In genomic region chr9:65523611-65524364, GRCm38 (mm10) we compare ENCODE assay signal across 8 mouse cellular contexts. TPM values are rescaled to one million over a fixed set of nuclear protein-coding genes. Genes with fewer than 3 reads are reported as not detected.
DNase-seq lines count a peak whose midpoint lies in the region; ATAC-seq and TF ChIP-seq lines count a peak whose summit lies in the region.

No protein-coding gene starts in this region.

- H3K27me3 ChIP-seq in embryonic facial prominence, embryonic 12.5 days: no peaks in the 10 kb centered on the region
- 0 out of 2 replicates have a peak, but pooled peaks cover 2% of the 10 kb centered on the region for H3K27me3 ChIP-seq in heart, adult 2 months (ENCODE audit: control insufficient read depth, insufficient read depth, low read length)
- H3K27me3 ChIP-seq in kidney, adult 2 months (replicated peaks; ENCODE audit: control insufficient read depth, insufficient read depth, low read length): no peaks in the 10 kb centered on the region; the same call in 1 of the 2 replicates
- H3K27me3 ChIP-seq in limb, embryonic 11.5 days (ENCODE audit: control insufficient read depth, insufficient read depth, low read length): no peaks in the 10 kb centered on the region
- H3K27me3 ChIP-seq in midbrain, embryonic 14.5 days (ENCODE audit: control insufficient read depth, insufficient read depth, low read length): no peaks in the 10 kb centered on the region

- no peaks in the 10 kb centered on the region for H3K9me3 ChIP-seq in embryonic facial prominence, embryonic 12.5 days
- H3K9me3 ChIP-seq in limb, embryonic 11.5 days (ENCODE audit: control insufficient read depth, low read length): no peaks in the 10 kb centered on the region
- no peaks in the 10 kb centered on the region for H3K9me3 ChIP-seq in midbrain, embryonic 14.5 days (ENCODE audit: control insufficient read depth, low read length)

- H3K9ac ChIP-seq in embryonic facial prominence, embryonic 12.5 days: no peak overlapping the region
- no peak overlapping the region for H3K9ac ChIP-seq in heart, adult 2 months (ENCODE audit: low read depth, low read length)
- H3K9ac ChIP-seq in limb, embryonic 11.5 days (ENCODE audit: low read length): no peak overlapping the region
- no peak overlapping the region for H3K9ac ChIP-seq in midbrain, embryonic 14.5 days (replicated peaks; ENCODE audit: low read length)

- intact Hi-C loops in heart, adult 2 months (cut with DNase I): loop anchor here (1.0 to 2.0 kb wide), 2 partner anchors 58 to 141 kb away; no protein-coding TSS in a partner anchor

- peak; percentile 98 for TF ChIP-seq CTCF in heart, adult 2 months (IDR thresholded peaks at IDR 0.05)
- peak; percentile 98 for TF ChIP-seq CTCF in kidney, adult 2 months (conservative IDR thresholded peaks at IDR 0.05; ENCODE audit: insufficient read depth, insufficient read length, low read depth, low read length)

- peak; percentile 99 for TF ChIP-seq EP300 in heart, adult 2 months (IDR thresholded peaks at IDR 0.05; ENCODE audit: insufficient read depth, low read depth, low read length)

- H3K4me3 ChIP-seq in embryonic facial prominence, embryonic 12.5 days: no peak overlapping the region
- no peak overlapping the region for H3K4me3 ChIP-seq in heart, adult 2 months
- no peak overlapping the region for H3K4me3 ChIP-seq in kidney, adult 2 months (ENCODE audit: insufficient read depth, low read depth, low read length)
- no peak overlapping the region for H3K4me3 ChIP-seq in limb, embryonic 11.5 days (ENCODE audit: low read depth, low read length)
- no peak overlapping the region for H3K4me3 ChIP-seq in midbrain, embryonic 14.5 days (replicated peaks; ENCODE audit: low read depth, low read length)

- no peaks in the 10 kb centered on the region for H3K79me2 ChIP-seq in heart, adult 2 months (replicated peaks; ENCODE audit: control insufficient read depth, insufficient read depth, low read length)

- H3K4me1 ChIP-seq in embryonic facial prominence, embryonic 12.5 days: peaks cover 17% of the 10 kb centered on the region; the same call in 1 of the 2 replicates
- peaks cover 1% of the 10 kb centered on the region; the same call in 1 of the 2 replicates for H3K4me1 ChIP-seq in heart, adult 2 months (ENCODE audit: control insufficient read depth, insufficient read depth, low read length)
- H3K4me1 ChIP-seq in kidney, adult 2 months (ENCODE audit: control insufficient read depth, insufficient read depth, low read length): no peaks in the 10 kb centered on the region
- H3K4me1 ChIP-seq in limb, embryonic 11.5 days (ENCODE audit: control insufficient read depth, insufficient read depth, low read length): peaks cover 10% of the 10 kb centered on the region; the same call in 1 of the 2 replicates
- peaks cover 12% of the 10 kb centered on the region; the same call in 1 of the 2 replicates for H3K4me1 ChIP-seq in midbrain, embryonic 14.5 days (ENCODE audit: control insufficient read depth, insufficient read depth, low read length)

- WGBS in embryonic facial prominence, embryonic 12.5 days: 26% methylated on average over 14 of the region's 14 CpGs
- 19% methylated on average over 14 of the region's 14 CpGs for WGBS in heart, adult 2 months
- WGBS in kidney, adult 2 months: 24% methylated on average over 14 of the region's 14 CpGs
- 23% methylated on average over 14 of the region's 14 CpGs for WGBS in limb, embryonic 11.5 days
- WGBS in midbrain, embryonic 14.5 days: 21% methylated on average over 14 of the region's 14 CpGs

- DNase-seq in 3T3-L1 (ENCODE audit: low read depth, low spot score): peak; percentile 90
- peak; percentile 79 for DNase-seq in adrenal gland, postnatal 25 days
- DNase-seq in heart, adult 2 months: peak; percentile 82 to 87
- DNase-seq in kidney, adult 2 months: peak; percentile 88
- peak; percentile 89 for DNase-seq in limb, embryonic 11.5 days (ENCODE audit: low spot score)
- peak; percentile 89 for DNase-seq in midbrain, embryonic 14.5 days
- DNase-seq in spleen, adult 18-20 months: peak; percentile 67 to 81

- TF ChIP-seq POLR2A in heart, adult 2 months (IDR thresholded peaks at IDR 0.05; ENCODE audit: insufficient read depth, low read depth, low read length): no peak
- TF ChIP-seq POLR2A in kidney, adult 2 months (IDR thresholded peaks at IDR 0.05; ENCODE audit: low read depth, low read length): no peak

- peak; percentile 76; the same call in 1 of the 2 replicates for ATAC-seq in embryonic facial prominence, embryonic 12.5 days (ENCODE audit: insufficient number of reproducible peaks, insufficient read depth, low FRiP score, low TSS enrichment)
- ATAC-seq in limb, embryonic 11.5 days (ENCODE audit: insufficient number of reproducible peaks, low FRiP score, low TSS enrichment, low read depth): peak; percentile 85
- peak; percentile 63; the same call in 1 of the 2 replicates for ATAC-seq in midbrain, embryonic 14.5 days (ENCODE audit: low FRiP score, low TSS enrichment)

- H3K4me2 ChIP-seq in embryonic facial prominence, embryonic 12.5 days (replicated peaks): peak overlapping the region; percentile 35
- H3K4me2 ChIP-seq in limb, embryonic 11.5 days (ENCODE audit: low read depth, severe bottlenecking): peak overlapping the region; percentile 32; the same call in 1 of the 2 replicates
- peak overlapping the region; percentile 24; the same call in 1 of the 2 replicates for H3K4me2 ChIP-seq in midbrain, embryonic 14.5 days (ENCODE audit: low read length)

- no peak overlapping the region for H3K27ac ChIP-seq in embryonic facial prominence, embryonic 12.5 days
- H3K27ac ChIP-seq in heart, adult 2 months: no peak overlapping the region
- H3K27ac ChIP-seq in kidney, adult 2 months (ENCODE audit: insufficient read depth, low read depth, low read length): no peak overlapping the region
- no peak overlapping the region for H3K27ac ChIP-seq in limb, embryonic 11.5 days (replicated peaks; ENCODE audit: low read depth, low read length)
- H3K27ac ChIP-seq in midbrain, embryonic 14.5 days (replicated peaks; ENCODE audit: low read depth, low read length): no peak overlapping the region

- no peaks in the 10 kb centered on the region for H3K36me3 ChIP-seq in embryonic facial prominence, embryonic 12.5 days
- no peaks in the 10 kb centered on the region for H3K36me3 ChIP-seq in heart, adult 2 months (ENCODE audit: control insufficient read depth, insufficient read depth, low read length)
- H3K36me3 ChIP-seq in kidney, adult 2 months (ENCODE audit: control insufficient read depth, insufficient read depth, low read length): no peaks in the 10 kb centered on the region
- no peaks in the 10 kb centered on the region for H3K36me3 ChIP-seq in limb, embryonic 11.5 days (ENCODE audit: control insufficient read depth, insufficient read depth, low read length)
- H3K36me3 ChIP-seq in midbrain, embryonic 14.5 days (ENCODE audit: control insufficient read depth, insufficient read depth, low read length): no peaks in the 10 kb centered on the region

RNA-seq across cellular contexts. Expression of gene Ankdd1a, which starts 3.8 kb away (rescaled TPM):
- 2.1 and 3.5 TPM in 2 replicates for total RNA-seq in adrenal gland, postnatal 25 days (2021)
- not detected in 2 replicates for polyA plus RNA-seq in embryonic facial prominence, embryonic 12.5 days (2016; fragmentation: Nextera tagmentation; extraction: Ambion mirVana)
- not detected for total RNA-seq in heart, adult 2 months (2021)
- polyA plus RNA-seq in heart, adult 2 months (2012; rRNA removed): not detected in 2 replicates
- 0.06 and 0.16 TPM in 2 replicates for polyA plus RNA-seq in kidney, adult 2 months (2012; rRNA removed)
- not detected in 2 replicates for polyA plus RNA-seq in limb, embryonic 11.5 days (2014; fragmentation: Nextera tagmentation; extraction: Ambion mirVana)
- 0.55 and 1.00 TPM in 2 replicates for polyA plus RNA-seq in midbrain, embryonic 14.5 days (2014; fragmentation: Nextera tagmentation; extraction: Ambion mirVana)

RNA-seq across cellular contexts. Expression of gene Plekho2, which starts 56.1 kb away (rescaled TPM):
- 58.2 and 64.5 TPM in 2 replicates for total RNA-seq in adrenal gland, postnatal 25 days (2021)
- polyA plus RNA-seq in embryonic facial prominence, embryonic 12.5 days (2016; fragmentation: Nextera tagmentation; extraction: Ambion mirVana): 14.6 TPM in 2 replicates
- 10 to 100 TPM in 1 of 2 experiments, 1 to 10 TPM in 1; 9.9 to 11.1 TPM for total RNA-seq in heart, adult 2 months (2021)
- polyA plus RNA-seq in heart, adult 2 months (2012; rRNA removed): 16.5 and 18.8 TPM in 2 replicates
- 9.8 and 10.4 TPM in 2 replicates for polyA plus RNA-seq in kidney, adult 2 months (2012; rRNA removed)
- 12.2 and 12.5 TPM in 2 replicates for polyA plus RNA-seq in limb, embryonic 11.5 days (2014; fragmentation: Nextera tagmentation; extraction: Ambion mirVana)
- 2.9 and 4.6 TPM in 2 replicates for polyA plus RNA-seq in midbrain, embryonic 14.5 days (2014; fragmentation: Nextera tagmentation; extraction: Ambion mirVana)
